Mouse (Mus musculus) right cerebral cortex, adult 18-20 months (tissue): ENCODE results near the gene Igfl3.
A peak's percentile ranks its signal among the peaks of the same experiment; 100 is the strongest.

Experiments used
- DNase-seq: peaks from one replicate; pipeline ENCODE4 v3.0.0; 2022; ENCODE audit warnings: mixed read lengths

The Igfl3 gene

DNA sequence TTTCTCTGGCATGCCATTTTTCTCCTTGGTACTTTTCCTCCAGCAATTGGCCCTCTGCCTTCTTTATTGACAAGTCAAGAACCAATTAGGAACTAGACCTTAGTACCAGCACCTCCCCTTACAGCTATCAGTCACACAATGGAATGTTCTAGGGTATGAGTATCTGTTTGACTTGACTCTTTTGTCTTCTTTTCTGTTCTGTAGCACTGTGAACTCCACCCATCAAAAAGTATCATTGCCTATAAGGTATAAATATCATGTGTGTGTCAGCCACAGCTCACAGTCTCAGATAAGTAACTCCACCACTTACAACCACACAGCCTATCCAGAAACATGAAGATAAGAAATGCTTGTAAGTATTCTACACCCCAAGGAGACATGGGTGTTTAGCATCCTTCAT, at the start of gene Igfl3:
TSS of gene Igfl3 (plus strand) at position 301 of the 400 bp plus-strand sequence.
- no peak for DNase-seq

DNA sequence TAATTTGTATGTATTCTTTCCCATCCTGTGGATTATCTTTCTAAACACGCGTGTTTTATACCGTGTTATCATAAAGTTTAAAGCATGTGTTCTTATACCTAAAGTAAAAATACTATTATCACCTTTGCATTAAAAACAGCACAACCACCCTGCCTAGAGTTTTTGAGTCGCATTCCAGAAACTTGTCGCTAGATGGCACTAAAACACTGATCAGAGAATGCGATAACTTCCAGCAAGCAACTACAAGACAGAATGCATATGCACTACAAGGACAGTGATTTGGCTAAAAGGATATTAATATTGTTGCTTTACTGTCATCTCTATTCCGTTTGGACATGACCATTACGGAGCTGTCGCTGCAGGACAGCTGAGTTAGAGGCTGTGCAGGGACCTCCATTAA, 34.6 kb downstream of the Igfl3 start:
- peak; percentile 1 for DNase-seq

DNA sequence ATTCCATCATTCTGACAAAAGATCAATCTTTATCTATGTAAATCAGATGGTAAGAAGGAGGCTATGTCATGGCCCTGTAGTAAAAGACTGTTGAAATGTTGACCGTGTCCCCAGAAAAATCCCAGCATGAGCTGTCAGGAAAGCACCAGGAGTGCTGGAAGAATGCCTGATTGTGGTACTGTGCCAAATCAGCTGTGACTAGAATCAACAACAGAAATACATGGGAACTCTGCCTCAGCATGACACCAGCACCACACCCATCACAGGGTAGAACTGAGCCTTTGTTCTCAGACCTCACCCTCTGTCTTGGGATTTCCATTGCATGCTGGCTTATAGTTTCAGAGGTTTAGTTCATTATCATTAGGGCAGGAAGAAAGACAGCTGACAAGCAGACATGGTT, 38.4 kb downstream of the Igfl3 start:
- no peak for DNase-seq
